Mouse (Mus musculus) heart, embryonic 14.5 days (tissue): ENCODE measurements around the gene N4bp2. TPM values are rescaled to one million over a fixed set of nuclear protein-coding genes. Genes with fewer than 3 reads are reported as not detected.

ENCODE experiments used
- ATAC-seq: fragments of 200-750 bp; cut with Nextera tagmentation; 2 replicates; pipeline ENCODE4 v1.8.0; 2017; ENCODE audit warnings: low read depth, moderate TSS enrichment; ENCODE audit not compliant: insufficient number of reproducible peaks, insufficient read depth, low FRiP score
- H3K27ac ChIP-seq, 2 experiments: fragments of 200-500 bp in 1 of 2; fragments of 300-500 bp in 1 of 2; sonication (generic) in 1 of 2; replicated peaks in 1 of 2; 2 replicates each; pipeline ENCODE4 v1.5.1; 2012 to 2014; ENCODE audit warnings: low read depth in 2 of 2, low read length in 2 of 2, control low read depth in 1 of 2, mild to moderate bottlenecking in 1 of 2, mixed read lengths in 1 of 2; ENCODE audit not compliant: control insufficient read depth in 1 of 2, insufficient read depth in 1 of 2
- H3K27me3 ChIP-seq: fragments of 300-500 bp; sonication (generic); 2 replicates; pipeline ENCODE4 v1.6.1; 2014; ENCODE audit warnings: mild to moderate bottlenecking, low read length, control low read depth; ENCODE audit not compliant: control insufficient read depth, insufficient read depth
- H3K36me3 ChIP-seq: fragments of 300-500 bp; sonication (generic); 2 replicates; pipeline ENCODE4 v1.6.1; 2014; ENCODE audit warnings: mild to moderate bottlenecking, control low read depth, low read length, mixed read lengths; ENCODE audit not compliant: control insufficient read depth, insufficient read depth
- H3K4me1 ChIP-seq, 2 experiments: fragments of 200-500 bp in 1 of 2; fragments of 300-500 bp in 1 of 2; sonication (generic) in 1 of 2; 2 replicates each; pipeline ENCODE4 v1.6.1; 2012 to 2014; ENCODE audit warnings: low read length in 2 of 2, control low read depth in 1 of 2, mixed read lengths in 1 of 2; ENCODE audit not compliant: control insufficient read depth in 2 of 2, insufficient read depth in 2 of 2
- H3K4me2 ChIP-seq: fragments of 300-500 bp; sonication (generic); 2 replicates; pipeline ENCODE4 v1.6.1; 2014; ENCODE audit warnings: mild to moderate bottlenecking, low read length
- H3K4me3 ChIP-seq, 2 experiments: fragments of 200-500 bp in 1 of 2; fragments of 300-500 bp in 1 of 2; sonication (generic) in 1 of 2; 2 replicates each; pipeline ENCODE4 v1.5.1; 2012 to 2014; ENCODE audit warnings: low read length in 2 of 2, mild to moderate bottlenecking in 2 of 2, control low read depth in 1 of 2, low read depth in 1 of 2, moderate library complexity in 1 of 2; ENCODE audit not compliant: control insufficient read depth in 1 of 2, insufficient read depth in 1 of 2
- H3K9ac ChIP-seq: fragments of 300-500 bp; sonication (generic); 2 replicates; pipeline ENCODE4 v1.6.1; 2014; ENCODE audit warnings: mild to moderate bottlenecking, low read length
- H3K9me3 ChIP-seq: fragments of 300-500 bp; sonication (generic); 2 replicates; pipeline ENCODE4 v1.6.1; 2016; ENCODE audit warnings: low read length, control low read depth; ENCODE audit not compliant: control insufficient read depth
- WGBS: fragments of 180-500 bp; shearing (Covaris S2); extraction: QIAGEN DNeasy Blood & Tissue Kit; methylation state at CpG from one replicate; pipeline ENCODE4 v1.1.7; 2014; 5-methylcytosine and 5-hydroxymethylcytosine counted together
- polyA plus RNA-seq: library from polyadenylated mRNA; unstranded; fragments of >200 nt; fragmentation: Nextera tagmentation; extraction: Ambion mirVana; gene quantifications from 2 replicates; pipeline ENCODE4 v1.2.1, GENCODE M21; 2014

The N4bp2 gene
- polyA plus RNA-seq, 1 experiment from 2014 or later: 28.1 TPM

DNA sequence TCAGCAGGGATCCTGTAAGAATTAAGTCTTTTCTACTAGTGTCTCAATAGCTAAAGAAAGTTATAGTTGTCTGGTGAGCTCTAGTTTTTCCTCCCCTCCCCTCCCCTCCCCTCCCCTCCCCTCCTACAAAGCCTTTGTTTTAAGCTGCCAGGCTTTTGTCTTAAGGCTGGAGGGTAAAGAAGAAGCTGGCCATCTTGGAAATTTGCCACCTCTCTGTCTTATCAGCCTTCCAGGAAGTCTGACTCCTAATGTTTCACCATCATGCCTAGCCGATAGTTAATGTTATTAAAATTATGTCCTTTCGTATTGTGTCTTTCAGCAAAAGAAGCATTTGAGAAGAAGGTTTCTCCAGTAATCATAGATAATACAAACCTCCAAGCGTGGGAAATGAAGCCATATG lies 30.9 kb downstream of the N4bp2 start:
- Histone ChIP-seq H3K36me3 (peaks cover 60% of the 10 kb centered on the region), H3K27me3 (no peaks in the 10 kb centered on the region), H3K9me3 (no peaks in the 10 kb centered on the region), H3K4me1 (no peaks in the 10 kb centered on the region), H3K4me3 (no peak overlapping the region), H3K4me2 (no peak overlapping the region), H3K9ac (no peak overlapping the region), H3K27ac (no peak overlapping the region)
- WGBS: 59% methylated on average over 3 of the region's 3 CpGs
- ATAC-seq: no peak

DNA sequence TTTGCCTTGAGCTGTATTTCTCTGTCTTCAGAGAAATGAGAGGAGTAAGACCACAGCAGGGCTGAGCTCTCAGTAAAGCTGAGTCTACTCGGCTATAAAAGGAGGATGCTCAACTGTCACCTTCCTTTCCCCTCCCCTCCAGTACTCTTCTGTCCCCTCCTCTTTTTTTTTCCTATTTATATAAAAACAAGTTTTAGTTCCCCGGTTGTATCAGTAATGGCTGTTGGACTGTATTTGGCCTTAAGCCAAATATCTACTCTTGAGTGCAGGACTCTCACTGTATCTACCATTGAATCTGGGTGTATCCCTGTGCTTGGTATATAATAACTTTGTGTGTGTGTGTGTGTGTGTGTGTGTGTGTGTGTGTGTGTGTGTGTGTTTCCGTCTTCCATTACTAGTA lies 31.4 kb downstream of the N4bp2 start:
- H3K9me3 ChIP-seq: no peaks in the 10 kb centered on the region
- H3K4me2 ChIP-seq: no peak overlapping the region
- no peaks in the 10 kb centered on the region for H3K27me3 ChIP-seq
- no peak overlapping the region for H3K9ac ChIP-seq
- no peak overlapping the region for H3K4me3 ChIP-seq
- no peaks in the 10 kb centered on the region for H3K4me1 ChIP-seq
- H3K36me3 ChIP-seq: peaks cover 60% of the 10 kb centered on the region
- H3K27ac ChIP-seq: no peak overlapping the region
- no peak for ATAC-seq
- WGBS: 72% methylated on average over 3 of the region's 3 CpGs

DNA sequence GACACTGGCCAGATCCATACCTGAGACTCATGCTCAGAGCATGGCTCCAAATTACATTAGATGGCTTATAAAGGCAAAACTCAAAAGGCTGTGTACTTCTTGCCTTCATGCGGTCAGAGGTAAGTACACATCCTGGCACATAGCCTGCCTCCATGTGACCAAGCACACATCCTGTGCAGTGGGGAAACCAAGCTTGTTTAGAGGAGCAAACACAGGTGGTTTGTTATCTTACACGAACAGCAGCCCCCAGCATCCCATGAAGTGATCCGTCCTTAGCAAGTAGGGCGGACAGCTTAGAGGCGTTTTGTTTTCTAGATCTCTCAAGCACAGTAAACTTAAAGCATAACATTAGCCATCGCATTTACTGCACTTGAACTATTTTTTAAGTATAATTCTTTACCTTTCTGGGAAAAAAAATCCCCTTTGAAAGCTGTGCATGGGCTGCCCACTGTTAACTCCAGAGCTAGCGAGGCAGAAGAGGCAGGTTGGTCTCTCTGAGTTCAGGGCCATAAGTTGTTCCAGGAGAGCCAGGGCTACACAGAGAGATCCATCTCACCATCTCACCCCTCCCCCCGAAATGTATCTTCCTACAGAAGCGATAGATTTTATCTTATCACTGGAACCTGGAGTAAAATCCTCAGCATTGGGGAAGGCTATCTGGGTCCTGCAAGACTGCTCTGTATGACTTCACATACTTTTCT lies 32.1 kb downstream of the N4bp2 start:
- Histone ChIP-seq H3K4me2 (no peak overlapping the region), H3K36me3 (peaks cover 58% of the 10 kb centered on the region), H3K9ac (no peak overlapping the region), H3K27ac (no peak overlapping the region), H3K9me3 (no peaks in the 10 kb centered on the region), H3K4me1 (no peaks in the 10 kb centered on the region), H3K27me3 (no peaks in the 10 kb centered on the region), H3K4me3 (no peak overlapping the region)
- ATAC-seq: no peak
- WGBS: 86% methylated on average over 9 of the region's 9 CpGs

DNA sequence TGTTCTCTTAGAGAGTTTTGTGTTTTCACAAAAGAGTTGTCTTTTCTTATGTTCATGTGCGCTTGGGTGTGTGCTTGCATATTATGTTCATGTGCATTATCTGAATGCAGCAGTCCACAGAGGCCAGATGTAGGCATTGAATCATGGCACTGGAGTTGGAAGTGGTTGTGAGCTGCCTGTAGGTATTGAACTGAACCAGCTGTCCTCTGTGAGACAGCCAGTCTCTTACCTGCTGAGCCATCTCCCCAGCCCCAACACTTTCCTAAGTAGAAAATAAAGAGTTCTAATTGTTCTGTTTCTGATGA lies 32.6 kb downstream of the N4bp2 start:
- no peak for ATAC-seq
- WGBS: 97% methylated on average over 1 of the region's 1 CpGs
- Histone ChIP-seq H3K27ac (no peak overlapping the region), H3K27me3 (no peaks in the 10 kb centered on the region), H3K9ac (no peak overlapping the region), H3K4me1 (no peaks in the 10 kb centered on the region), H3K9me3 (no peaks in the 10 kb centered on the region), H3K4me2 (no peak overlapping the region), H3K36me3 (peaks cover 55% of the 10 kb centered on the region), H3K4me3 (no peak overlapping the region)

DNA sequence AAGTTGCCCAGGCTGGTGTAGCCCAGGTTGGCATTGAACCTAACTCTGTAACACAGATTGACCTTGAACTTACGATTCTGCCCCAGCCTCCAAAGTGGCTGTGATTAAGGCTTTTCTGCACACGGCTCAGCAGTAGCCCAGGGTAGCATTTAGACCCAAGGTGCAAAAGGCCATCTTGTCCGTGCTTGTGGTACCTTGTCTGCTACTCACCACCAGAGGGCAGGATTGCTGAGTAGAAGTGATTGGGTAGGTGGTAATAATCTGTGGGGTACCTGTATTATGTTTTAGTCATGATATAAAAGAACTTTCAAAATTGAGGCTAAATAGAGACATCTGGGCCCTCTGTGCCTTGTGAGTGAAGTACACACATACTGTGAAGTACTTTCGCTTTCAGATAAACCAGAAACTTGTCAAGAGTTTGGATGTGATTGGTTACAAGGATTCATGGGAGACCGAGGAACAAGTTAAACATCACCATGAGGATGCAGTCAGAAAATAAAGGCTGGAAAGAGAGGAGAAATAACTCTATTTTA lies 60.3 kb downstream of the N4bp2 start:
- peaks cover 81% of the 10 kb centered on the region for H3K36me3 ChIP-seq
- no peak for ATAC-seq
- WGBS: 67% methylated on average over 5 of the region's 5 CpGs

DNA sequence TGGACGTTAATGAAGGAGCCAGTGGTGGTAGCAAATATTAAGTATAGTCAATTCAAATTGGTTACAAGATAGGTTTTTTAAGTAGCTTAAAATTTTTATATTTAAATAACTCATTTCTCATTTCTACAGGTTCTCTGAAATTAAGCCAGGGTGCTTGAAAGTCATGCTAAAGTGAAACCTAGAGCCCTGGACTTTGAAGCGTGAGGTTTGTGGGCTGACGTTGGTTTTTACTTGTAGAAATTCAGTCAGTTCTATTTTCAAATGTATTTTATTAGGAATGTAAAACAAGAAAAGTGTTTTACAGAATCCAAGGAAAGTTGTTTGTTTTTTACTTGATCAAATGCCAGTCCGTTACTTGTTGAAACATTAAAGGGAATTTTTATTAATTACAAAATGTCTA lies 63.2 kb downstream of the N4bp2 start:
- Histone ChIP-seq H3K4me3 (no peak overlapping the region), H3K9me3 (no peaks in the 10 kb centered on the region), H3K36me3 (peaks cover 59% of the 10 kb centered on the region), H3K27me3 (no peaks in the 10 kb centered on the region), H3K4me1 (0 out of 4 replicates have a peak, but pooled peaks cover 0 to 2% of the 10 kb centered on the region in 2 experiments), H3K4me2 (no peak overlapping the region), H3K27ac (no peak overlapping the region), H3K9ac (no peak overlapping the region)
- ATAC-seq: no peak
- WGBS: 94% methylated on average over 4 of the region's 4 CpGs

More for the DNA sequence above, 60.3 kb downstream of the N4bp2 start:
- H3K27ac ChIP-seq: no peak overlapping the region
- no peaks in the 10 kb centered on the region for H3K4me1 ChIP-seq
- no peak overlapping the region for H3K9ac ChIP-seq
- H3K4me3 ChIP-seq: no peak overlapping the region
- H3K27me3 ChIP-seq: no peaks in the 10 kb centered on the region
- no peaks in the 10 kb centered on the region for H3K9me3 ChIP-seq
- no peak overlapping the region for H3K4me2 ChIP-seq

DNA sequence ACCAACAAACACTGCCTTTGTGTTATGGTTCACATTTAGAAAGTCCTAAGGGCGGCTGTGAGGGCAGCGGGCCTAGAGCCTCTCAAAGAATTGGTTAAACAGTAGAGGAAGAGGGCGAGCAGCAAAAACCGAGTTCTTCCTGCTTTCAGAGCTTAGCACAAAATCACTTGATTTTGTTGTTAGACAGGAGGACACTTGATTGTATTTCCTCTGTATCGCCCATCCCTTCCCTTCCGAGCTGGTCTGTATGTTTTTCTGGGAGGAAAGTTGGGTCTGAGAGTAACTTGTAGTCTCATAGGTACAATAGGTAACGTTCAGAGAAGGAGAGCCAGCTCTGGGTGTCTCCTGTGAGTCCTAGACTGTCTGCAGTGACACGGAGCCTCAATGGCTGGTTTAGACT lies 63.8 kb downstream of the N4bp2 start:
- no peak for ATAC-seq
- Histone ChIP-seq H3K36me3 (peaks cover 53% of the 10 kb centered on the region), H3K9ac (no peak overlapping the region), H3K27me3 (no peaks in the 10 kb centered on the region), H3K4me1 (peaks cover 0 to 5% of the 10 kb centered on the region in 2 experiments; a peak in 1 of 4 replicates), H3K4me3 (no peak overlapping the region), H3K9me3 (no peaks in the 10 kb centered on the region), H3K4me2 (no peak overlapping the region), H3K27ac (no peak overlapping the region)
- 87% methylated on average over 8 of the region's 8 CpGs for WGBS

DNA sequence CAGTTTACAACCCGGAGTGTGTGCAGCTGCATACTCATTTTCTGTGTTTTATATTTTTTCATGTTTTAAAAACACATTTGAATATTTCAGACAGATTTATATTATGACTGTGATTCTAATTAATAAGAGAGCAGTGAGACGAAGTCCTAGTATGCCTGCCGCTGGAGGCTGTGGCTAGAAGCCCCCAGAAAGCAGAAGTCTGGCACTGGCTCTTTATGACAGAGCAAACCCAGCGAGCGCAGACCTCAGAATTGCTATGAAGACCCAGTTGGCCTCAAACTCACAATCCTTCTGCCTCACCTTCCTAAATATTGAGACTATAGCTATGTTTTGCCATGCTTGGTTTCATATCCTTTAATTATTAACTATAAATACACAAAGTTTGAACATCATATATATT lies 64.9 kb downstream of the N4bp2 start:
- 94% methylated on average over 5 of the region's 5 CpGs for WGBS
- no peak overlapping the region for H3K27ac ChIP-seq
- no peaks in the 10 kb centered on the region for H3K9me3 ChIP-seq
- no peak overlapping the region for H3K4me2 ChIP-seq
- peaks cover 0 to 11% of the 10 kb centered on the region in 2 experiments; a peak in 2 of 4 replicates for H3K4me1 ChIP-seq
- no peak overlapping the region for H3K9ac ChIP-seq
- H3K36me3 ChIP-seq: peaks cover 43% of the 10 kb centered on the region
- H3K4me3 ChIP-seq: no peak overlapping the region
- ATAC-seq: no peak
- H3K27me3 ChIP-seq: no peaks in the 10 kb centered on the region
